Mouse (Mus musculus): ENCODE results near the gene Slc25a40.

Gene Slc25a40

DNA sequence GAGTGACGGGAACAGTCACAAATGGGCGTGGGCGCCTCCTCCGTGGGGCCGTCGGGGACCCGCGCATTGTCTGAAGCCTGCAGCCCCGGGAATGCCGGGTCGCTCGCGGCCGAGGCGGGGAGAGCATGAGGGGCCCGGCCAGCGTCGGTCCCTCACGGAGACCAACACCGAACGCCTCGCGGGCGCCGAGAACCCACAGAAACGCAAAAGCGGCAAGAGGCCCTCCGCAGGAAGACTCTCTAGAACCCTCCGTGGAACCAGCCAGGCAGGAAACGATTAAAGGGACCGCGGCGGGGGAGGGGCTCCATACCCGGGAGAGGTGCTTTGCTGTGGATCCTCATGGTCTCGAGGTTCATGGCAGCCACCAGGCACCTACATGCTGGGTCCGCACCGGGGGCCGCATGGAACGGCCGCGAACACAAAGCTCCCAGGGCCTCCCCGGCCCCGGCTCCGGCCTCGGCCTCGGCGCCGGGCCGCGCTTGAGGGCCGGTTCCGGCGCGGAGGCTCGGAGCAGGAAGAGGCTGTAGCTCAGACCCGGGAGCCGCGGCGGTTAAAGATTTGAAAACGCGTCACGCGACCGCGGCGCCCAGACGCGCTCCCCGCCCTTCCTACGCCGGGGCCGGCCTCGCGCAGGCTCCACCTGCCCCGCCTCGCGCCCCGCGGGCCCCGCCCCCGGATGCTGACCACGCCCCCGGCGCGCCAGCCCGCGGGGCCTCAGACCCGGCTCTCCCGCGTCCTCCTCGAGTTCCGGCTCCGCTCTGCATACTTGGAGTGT lies at the start of gene Slc25a40, which contains the start of gene Dbf4:
Slc25a40 (plus strand) TSS at position 694 of the 775 bp plus-strand sequence.
Dbf4 (minus strand) TSS at position 560 of the 775 bp plus-strand sequence.
- peak; percentile 80 for DNase-seq (ENCODE audit: low spot score)

GRCm38 (mm10) chr5:8373415-8373814 lies 49.2 kb upstream of the Slc25a40 start:
- DNase-seq (ENCODE audit: low spot score) = no peak

DNA sequence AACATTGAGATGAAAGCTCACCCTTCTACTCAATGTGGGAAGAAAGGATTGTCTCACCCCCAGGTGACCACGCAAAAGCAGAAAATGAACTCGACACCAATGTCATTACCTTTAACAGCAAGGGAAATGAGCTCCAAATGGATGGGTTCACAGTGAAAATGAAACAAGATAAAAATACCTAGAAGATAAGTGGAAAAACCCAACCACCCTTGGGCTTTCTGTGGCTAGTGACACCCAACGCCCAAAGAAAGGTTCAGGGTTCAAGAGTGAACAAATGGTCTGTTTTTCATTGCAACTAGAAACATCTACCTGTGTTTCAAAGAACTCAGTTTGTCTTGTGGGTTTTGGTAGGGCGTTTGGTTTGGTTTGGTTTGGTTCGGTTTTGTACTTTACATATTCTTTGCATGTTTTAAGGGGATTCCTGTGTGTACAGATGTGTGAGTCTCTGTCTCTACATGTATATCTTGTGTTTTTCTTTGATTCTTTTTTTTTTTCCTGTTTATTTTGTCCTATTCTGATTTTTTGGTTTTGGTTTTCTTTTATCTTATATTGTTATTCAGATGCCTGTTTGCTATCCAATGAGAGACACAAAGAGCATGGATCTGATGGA lies 48.2 kb upstream of the Slc25a40 start:
- no peak for DNase-seq (ENCODE audit: low spot score)

DNA sequence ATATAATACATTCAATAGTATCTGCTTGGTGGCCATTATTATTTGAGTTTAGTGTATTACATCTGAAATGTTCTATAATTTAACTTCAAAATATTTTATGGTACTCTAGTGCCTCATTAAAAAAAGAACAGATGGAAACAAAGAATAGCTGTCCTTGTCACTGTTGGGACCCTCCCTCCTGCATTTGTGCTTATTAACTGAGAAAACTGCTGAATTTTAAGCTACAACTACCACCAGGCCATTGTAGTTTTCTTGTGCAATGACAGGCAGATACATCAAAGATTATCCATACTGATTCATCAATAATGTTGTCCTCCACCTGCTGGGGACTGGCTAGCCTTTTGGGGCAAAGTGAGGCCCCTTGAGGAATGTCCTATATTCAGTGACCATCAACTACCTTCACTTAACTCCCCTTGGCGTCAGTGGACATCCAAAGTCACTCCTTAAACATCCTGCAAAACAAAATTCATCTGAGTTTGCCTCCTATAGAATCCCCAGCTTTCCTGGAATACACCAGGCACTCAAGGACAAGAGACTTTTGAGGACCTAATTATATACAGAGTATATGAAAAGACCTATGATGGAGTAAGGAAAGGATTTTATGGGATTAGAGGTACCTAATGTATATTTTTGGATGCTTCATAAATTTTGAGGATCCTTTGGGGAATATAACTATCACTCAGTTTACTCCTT lies 28.6 kb upstream of the Slc25a40 start:
- no peak for DNase-seq (ENCODE audit: low spot score)

DNA sequence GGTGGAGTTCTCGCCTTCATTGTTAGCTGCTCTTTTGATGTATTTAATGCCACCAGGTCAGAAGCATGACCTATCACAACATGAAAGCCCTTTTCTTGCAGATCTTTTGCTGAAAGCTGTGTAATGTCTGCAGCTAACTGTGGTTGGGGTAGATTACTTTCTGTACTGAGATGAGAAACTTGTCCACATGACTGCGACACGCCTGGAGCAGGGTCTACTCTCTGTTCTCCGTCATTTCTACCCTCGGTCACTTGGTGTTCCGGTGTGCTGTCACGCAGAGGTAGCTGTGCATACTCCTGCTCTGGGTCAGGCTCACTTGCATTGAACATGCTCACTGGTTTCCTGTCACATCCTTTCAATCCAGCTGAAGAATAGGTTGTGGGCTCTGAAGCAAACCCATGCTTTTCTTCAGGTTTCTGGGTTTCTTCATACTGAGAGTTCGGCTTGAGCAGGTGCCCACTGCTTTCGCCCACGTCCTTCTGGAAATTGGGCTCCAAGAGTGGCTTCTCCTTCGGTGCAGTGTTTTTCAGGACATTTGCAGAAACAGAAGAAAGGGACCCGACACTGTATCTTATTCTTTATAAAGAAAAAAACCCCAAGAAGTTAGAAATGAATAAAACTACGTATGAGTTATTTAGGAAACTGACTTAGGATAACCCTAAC lies 24.9 kb upstream of the Slc25a40 start:
- DNase-seq (ENCODE audit: low spot score) = no peak

DNA sequence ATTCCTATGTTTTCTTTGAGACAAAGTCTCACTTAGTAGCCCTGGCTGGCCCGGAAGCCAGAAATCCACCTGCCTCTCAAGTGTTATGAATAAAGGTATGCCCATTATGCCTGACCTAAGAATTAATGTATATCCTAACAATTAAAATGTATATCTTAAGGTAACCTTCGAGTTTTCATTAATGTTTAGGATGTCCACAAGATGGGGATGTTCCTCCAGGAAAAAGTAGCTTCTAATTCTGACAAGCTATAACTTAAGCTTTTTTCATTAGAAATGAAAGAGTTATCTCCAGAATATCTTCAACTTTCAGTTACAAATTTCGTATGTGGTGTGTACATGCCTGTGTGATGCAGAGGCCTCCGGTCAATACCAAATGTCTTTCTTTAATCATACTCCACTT lies 13.9 kb upstream of the Slc25a40 start:
- DNase-seq (ENCODE audit: low spot score) = no peak

- DNase-seq (ENCODE audit: low spot score) = no peak
Observed at GRCm38 (mm10) chr5:8416683-8417413, 5.8 kb upstream of the Slc25a40 start.

GRCm38 (mm10) chr5:8417443-8417842 lies 5.2 kb upstream of the Slc25a40 start:
- no peak for DNase-seq (ENCODE audit: low spot score)

DNA sequence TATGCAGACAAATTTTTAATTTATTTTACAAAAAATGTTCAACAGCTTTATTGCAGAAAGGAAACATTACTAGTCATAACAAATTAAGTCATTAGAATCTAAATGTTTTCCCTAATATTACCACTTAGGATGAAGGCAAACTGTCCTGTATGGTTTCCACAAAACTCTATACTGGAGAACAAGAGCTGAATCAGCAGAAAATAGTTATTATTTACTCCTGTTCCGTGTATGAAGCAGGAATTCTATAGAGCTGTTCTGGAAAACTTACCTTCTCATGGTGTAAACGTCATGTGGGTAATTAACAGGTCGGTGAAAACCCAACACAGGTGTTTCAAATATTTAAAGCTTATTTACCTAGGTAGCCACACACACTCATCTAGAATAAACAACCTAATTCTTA lies 1.2 kb upstream of the Slc25a40 start:
- DNase-seq (ENCODE audit: low spot score) = no peak

DNA sequence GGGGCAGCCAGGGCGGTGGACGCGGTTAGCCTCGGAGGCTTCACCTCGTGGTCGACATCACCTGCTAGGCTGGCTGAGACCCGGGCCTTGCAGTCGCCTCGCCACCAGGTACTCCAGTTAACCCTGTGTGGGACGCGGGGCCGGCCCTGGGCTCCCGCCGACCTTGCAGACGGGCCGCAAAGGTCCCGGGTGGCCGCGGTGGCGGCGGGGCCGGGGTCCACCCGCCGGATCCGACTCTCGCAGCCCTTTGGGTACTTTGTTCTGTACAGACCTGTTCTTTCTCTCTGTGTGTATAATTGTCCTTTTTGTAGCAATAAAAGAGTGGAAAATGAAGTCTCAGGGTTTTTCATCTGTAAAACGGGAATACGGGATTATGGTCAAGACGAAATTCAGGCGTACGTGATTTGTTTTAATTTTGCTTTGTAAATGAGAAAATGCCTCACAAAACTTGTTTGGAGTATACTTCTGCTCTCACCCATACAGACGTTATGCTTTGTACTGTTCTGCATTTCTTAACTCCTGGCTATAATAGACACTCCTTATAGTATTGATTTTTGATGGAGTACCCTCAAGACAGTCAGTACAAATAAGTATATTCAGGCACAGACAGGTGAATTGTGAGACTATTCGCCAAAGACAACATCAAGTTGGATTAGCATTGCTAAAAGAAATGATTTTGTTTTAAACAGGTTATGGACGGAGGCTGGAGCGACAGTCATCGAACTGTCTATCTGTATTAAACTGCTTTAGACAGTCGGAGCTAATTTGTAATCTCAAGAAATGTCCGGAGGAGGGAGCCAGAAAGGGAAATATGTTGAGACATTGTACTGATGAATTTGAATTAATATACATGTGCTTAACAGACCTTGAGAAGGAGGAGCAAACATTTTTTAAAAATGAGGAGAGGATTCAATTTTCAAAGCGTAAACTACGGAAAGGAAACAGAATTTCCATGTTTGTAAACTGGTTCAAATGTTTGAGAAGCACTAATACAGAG lies 580 bp downstream of the Slc25a40 start:
- no peak for DNase-seq (ENCODE audit: low spot score)

DNA sequence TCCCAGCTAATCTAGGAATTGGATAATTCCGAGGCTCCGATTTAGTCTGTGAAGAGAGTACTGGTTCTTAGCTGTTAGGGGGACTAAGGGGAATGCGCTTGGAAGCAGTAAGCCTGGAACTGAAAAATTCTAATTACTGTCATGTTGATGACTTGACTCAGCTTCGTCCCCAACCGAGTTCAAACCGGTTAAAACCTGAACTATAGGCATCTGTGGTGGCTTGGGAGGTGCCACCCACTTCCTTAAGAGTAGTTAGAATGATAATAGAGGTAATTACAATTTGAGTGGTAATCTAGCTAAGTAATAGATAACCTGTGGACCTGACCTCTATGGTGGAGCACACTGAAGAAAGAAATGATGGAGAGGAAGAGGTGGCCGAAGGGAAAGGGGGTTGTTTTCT lies 1.5 kb downstream of the Slc25a40 start:
- DNase-seq (ENCODE audit: low spot score) = no peak

- DNase-seq (ENCODE audit: low spot score) = no peak
Observed at GRCm38 (mm10) chr5:8425899-8426298, 3.2 kb downstream of the Slc25a40 start.

GRCm38 (mm10) chr5:8437481-8438156 lies 15.0 kb downstream of the Slc25a40 start:
- DNase-seq (ENCODE audit: low spot score) = no peak

DNA sequence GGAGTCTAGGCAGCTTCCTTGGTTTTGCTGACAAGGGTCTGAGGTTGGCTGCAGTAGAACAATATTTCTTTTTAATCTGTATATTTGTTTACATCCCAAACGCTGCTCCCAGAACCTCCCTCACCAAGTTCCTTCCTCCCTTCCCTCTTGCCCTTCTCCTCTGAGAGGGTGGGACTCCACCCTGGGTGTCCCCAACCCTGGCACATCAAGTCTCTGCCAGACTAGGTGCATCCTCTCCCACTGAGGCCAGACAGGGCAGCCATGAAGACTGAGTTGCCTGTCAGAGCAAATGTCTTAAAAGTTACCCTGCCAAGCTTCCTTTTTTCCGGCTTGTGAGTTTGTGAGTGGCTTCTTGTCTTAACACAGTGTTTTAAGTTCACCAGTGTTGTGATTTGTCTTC lies 16.4 kb downstream of the Slc25a40 start:
- DNase-seq (ENCODE audit: low spot score) = no peak

DNA sequence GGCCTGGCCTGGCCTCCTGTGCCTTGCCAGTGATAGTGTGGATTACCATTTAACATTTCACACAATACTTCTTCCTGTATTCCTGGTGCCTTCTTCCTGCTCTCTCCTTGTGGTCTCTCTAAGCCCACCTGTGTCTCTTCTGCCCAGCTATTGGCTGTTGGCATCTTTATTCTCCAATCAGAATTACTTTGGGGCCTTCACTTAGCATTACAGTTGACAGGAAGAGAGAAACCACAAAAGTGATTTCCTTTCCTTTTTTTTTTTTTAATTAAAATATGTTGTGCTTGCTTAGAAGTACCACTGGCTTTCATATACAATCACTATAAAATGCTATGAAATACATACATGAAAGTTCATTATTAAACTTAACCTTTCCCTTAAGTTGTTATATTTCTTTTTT lies 32.9 kb downstream of the Slc25a40 start:
- DNase-seq (ENCODE audit: low spot score) = no peak

DNA sequence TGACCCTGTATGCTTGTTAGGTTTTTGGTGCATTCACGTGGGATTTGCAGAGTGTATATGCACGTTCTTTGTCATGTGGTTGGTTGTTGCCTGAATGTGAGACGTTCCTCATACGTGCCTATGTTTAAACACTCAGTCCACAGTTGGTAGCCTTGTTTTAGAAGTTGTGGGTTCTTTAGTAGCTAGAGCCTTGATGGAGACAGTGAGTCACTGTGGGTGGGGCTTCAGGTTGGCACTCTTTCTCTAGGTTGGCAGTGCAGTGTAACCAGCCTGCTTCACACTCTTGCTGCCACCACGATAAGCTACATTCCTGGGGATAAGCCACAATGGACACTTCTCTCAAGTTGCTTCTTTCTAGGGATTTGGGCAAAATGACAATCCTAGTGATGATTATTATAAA lies 33.9 kb downstream of the Slc25a40 start:
- no peak for DNase-seq (ENCODE audit: low spot score)

- no peak for DNase-seq (ENCODE audit: low spot score)
Observed at GRCm38 (mm10) chr5:8487989-8488700, 65.5 kb downstream of the Slc25a40 start.

GRCm38 (mm10) chr5:8488701-8489297 lies 66.1 kb downstream of the Slc25a40 start:
- DNase-seq (ENCODE audit: low spot score) = no peak

Data from left cerebral cortex, adult 11 months (tissue).